Comparison of ENCODE assay signal across 19 mouse cellular contexts in the genomic region with DNA sequence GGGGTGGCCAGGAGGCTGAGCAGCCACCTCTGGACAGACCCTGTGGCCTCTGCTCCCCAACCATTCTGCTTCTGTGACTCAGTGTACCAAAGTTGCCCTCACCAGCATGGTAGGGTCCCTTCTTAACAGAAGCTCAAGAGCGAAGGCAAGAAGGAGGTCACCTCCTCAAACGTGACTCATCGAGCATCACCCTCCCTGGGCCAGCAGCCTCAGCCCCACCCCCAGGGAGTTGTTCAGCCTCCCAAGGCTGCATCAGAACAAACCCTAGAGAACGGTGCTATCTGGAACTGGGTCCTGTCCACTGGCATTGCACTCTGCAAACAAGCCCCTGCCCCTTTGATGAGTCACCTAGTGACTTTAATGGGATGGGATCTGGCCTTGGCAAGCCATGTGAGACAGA. TPM values are rescaled to one million over a fixed set of nuclear protein-coding genes. Genes with fewer than 3 reads are reported as not detected.
DNase-seq lines count a peak whose midpoint lies in the region; ATAC-seq lines count a peak whose summit lies in the region.
"Had no signal": no experiment of that assay in that cellular context is flagged by ENCODE, and none has a peak within 500 bp of the region (broad histone marks: within the 10 kb centered on the region; RNA-seq: fewer than 3 reads in every experiment).

No protein-coding gene starts in this region.

- H3K36me3 ChIP-seq in heart, embryonic 12.5 days: no peaks in the 10 kb centered on the region
- H3K36me3 ChIP-seq in kidney, embryonic 14.5 days (ENCODE audit: control insufficient read depth, insufficient read depth, low read length): no peaks in the 10 kb centered on the region
- H3K36me3 ChIP-seq: heart, embryonic 13.5 days; hindbrain, embryonic 13.5 days; lung, embryonic 15.5 days had no signal

- H3K9me3 ChIP-seq in heart, embryonic 12.5 days (replicated peaks): no peaks in the 10 kb centered on the region; the same call in 1 of the 2 replicates
- H3K9me3 ChIP-seq in kidney, embryonic 14.5 days (ENCODE audit: control insufficient read depth, low read length): no peaks in the 10 kb centered on the region
- H3K9me3 ChIP-seq: heart, embryonic 13.5 days; hindbrain, embryonic 13.5 days; lung, embryonic 15.5 days had no signal

- no peak overlapping the region for H3K4me2 ChIP-seq in heart, embryonic 12.5 days
- no peak overlapping the region for H3K4me2 ChIP-seq in kidney, embryonic 14.5 days (replicated peaks; ENCODE audit: low read depth, low read length)
- H3K4me2 ChIP-seq: hindbrain, embryonic 13.5 days; lung, embryonic 15.5 days; midbrain, embryonic 11.5 days had no signal

- H3K27ac ChIP-seq in heart, embryonic 12.5 days (ENCODE audit: poor library complexity, severe bottlenecking): no peak overlapping the region
- H3K27ac ChIP-seq in kidney, embryonic 14.5 days (ENCODE audit: low read depth, low read length): no peak overlapping the region
- H3K27ac ChIP-seq: heart, embryonic 13.5 days; hindbrain, embryonic 13.5 days; layer of hippocampus, adult 2 months; lung, embryonic 15.5 days had no signal

- no peak overlapping the region for H3K9ac ChIP-seq in heart, embryonic 12.5 days
- no peak overlapping the region for H3K9ac ChIP-seq in kidney, embryonic 14.5 days (ENCODE audit: low read depth, low read length)
- H3K9ac ChIP-seq: heart, embryonic 13.5 days; hindbrain, embryonic 13.5 days; lung, embryonic 15.5 days had no signal

- H3K4me3 ChIP-seq in heart, embryonic 12.5 days: no peak overlapping the region
- no peak overlapping the region for H3K4me3 ChIP-seq in kidney, embryonic 14.5 days (ENCODE audit: low read length)
- H3K4me3 ChIP-seq: heart, embryonic 13.5 days; hindbrain, embryonic 13.5 days; layer of hippocampus, adult 2 months; lung, embryonic 15.5 days; myocyte had no signal

- H3K27me3 ChIP-seq in heart, embryonic 12.5 days (replicated peaks): peaks cover 27% of the 10 kb centered on the region
- H3K27me3 ChIP-seq in kidney, embryonic 14.5 days (ENCODE audit: control insufficient read depth, insufficient read depth, low read length): no peaks in the 10 kb centered on the region
- H3K27me3 ChIP-seq: hindbrain, embryonic 13.5 days; lung, embryonic 15.5 days had no signal

- 0 out of 2 replicates have a peak, but pooled peaks cover 3% of the 10 kb centered on the region for H3K4me1 ChIP-seq in heart, embryonic 12.5 days (replicated peaks)
- H3K4me1 ChIP-seq in kidney, embryonic 14.5 days (ENCODE audit: control insufficient read depth, insufficient read depth, low read length): no peaks in the 10 kb centered on the region
- H3K4me1 ChIP-seq: heart, embryonic 13.5 days; lung, embryonic 15.5 days had no signal

- WGBS in heart, embryonic 12.5 days: 46% methylated on average over 4 of the region's 4 CpGs
- 73% methylated on average over 4 of the region's 4 CpGs for WGBS in kidney, embryonic 14.5 days

- no peak for ATAC-seq in heart, embryonic 12.5 days (ENCODE audit: insufficient number of reproducible peaks, low FRiP score)
- no peak for ATAC-seq in kidney, embryonic 14.5 days (ENCODE audit: low FRiP score, low TSS enrichment)
- no peak for ATAC-seq in granulocyte monocyte progenitor cell, adult 5-6 weeks (replicated peaks; ENCODE audit: poor library complexity, severe bottlenecking)

- peak; percentile 33 to 41 for DNase-seq in heart, adult 18-20 months
- DNase-seq in urinary bladder, postnatal 25 days (ENCODE audit: low spot score): peak; percentile 21
- no peak for DNase-seq in urinary bladder, adult 18-20 months (ENCODE audit: low spot score in 2 of 2)
- DNase-seq in adrenal gland, adult 8-10 months: peak; percentile 74
- no peak for DNase-seq in ovary, postnatal 14 days (ENCODE audit: low spot score)

RNA-seq across cellular contexts. Expression of a gene that starts 5.8 kb away (rescaled TPM):
- total RNA-seq in heart, adult 18-20 months (2021): not detected
- not detected in 2 replicates for polyA plus RNA-seq in heart, embryonic 12.5 days (2016; fragmentation: Nextera tagmentation; extraction: Ambion mirVana)
- not detected for total RNA-seq in adrenal gland, adult 8-10 months (2022)
- polyA plus RNA-seq in kidney, embryonic 14.5 days (2014; fragmentation: Nextera tagmentation; extraction: Ambion mirVana): not detected in 2 replicates
- total RNA-seq in granulocyte monocyte progenitor cell, adult 5-6 weeks (2014; fragmentation: Nextera tagmentation): not detected in 2 replicates
- not detected in 2 replicates for total RNA-seq in granulocyte monocyte progenitor cell, adult 5-6 weeks (2017)
- total RNA-seq: layer of hippocampus, adult 2 months; liver, adult 2 months had no signal
- polyA plus RNA-seq: brain, embryonic 14.5 days; embryonic facial prominence, embryonic 11.5 days; forebrain, embryonic 11.5 days; heart, embryonic 13.5 days; hindbrain, embryonic 13.5 days; kidney, embryonic 16.5 days; liver, adult 2 months; lung, embryonic 15.5 days; midbrain, embryonic 11.5 days; myocyte had no signal

RNA-seq across cellular contexts. Expression of a gene that starts 8.2 kb away (rescaled TPM):
- total RNA-seq in heart, adult 18-20 months (2021): 1 to 10 TPM; 2.1 to 2.4 TPM
- polyA plus RNA-seq in heart, embryonic 12.5 days (2016; fragmentation: Nextera tagmentation; extraction: Ambion mirVana): 0.13 and 0.26 TPM in 2 replicates
- total RNA-seq in adrenal gland, adult 8-10 months (2022): 1 to 10 TPM in 3 of 4 experiments, under 1 TPM in 1; 0.91 to 3.0 (median 1.2) TPM
- 1.7 and 2.2 TPM in 2 replicates for polyA plus RNA-seq in kidney, embryonic 14.5 days (2014; fragmentation: Nextera tagmentation; extraction: Ambion mirVana)
- not detected in 2 replicates for total RNA-seq in granulocyte monocyte progenitor cell, adult 5-6 weeks (2014; fragmentation: Nextera tagmentation)
- total RNA-seq in granulocyte monocyte progenitor cell, adult 5-6 weeks (2017): not detected in 2 replicates
- total RNA-seq: liver, adult 2 months had no signal

RNA-seq across cellular contexts. Expression of a gene that starts 25.1 kb away (rescaled TPM):
- total RNA-seq in heart, adult 18-20 months (2021): 1 to 10 TPM; 1.7 to 3.4 TPM
- 6.4 and 7.3 TPM in 2 replicates for polyA plus RNA-seq in heart, embryonic 12.5 days (2016; fragmentation: Nextera tagmentation; extraction: Ambion mirVana)
- 10 to 100 TPM in 3 of 4 experiments, 1 to 10 TPM in 1; 8.0 to 34.6 (median 21.0) TPM for total RNA-seq in adrenal gland, adult 8-10 months (2022)
- 4.0 and 4.4 TPM in 2 replicates for polyA plus RNA-seq in kidney, embryonic 14.5 days (2014; fragmentation: Nextera tagmentation; extraction: Ambion mirVana)
- total RNA-seq in granulocyte monocyte progenitor cell, adult 5-6 weeks (2014; fragmentation: Nextera tagmentation): 4.8 and 7.9 TPM in 2 replicates
- total RNA-seq in granulocyte monocyte progenitor cell, adult 5-6 weeks (2017): 3.4 and 3.6 TPM in 2 replicates

Comparison
In these comparisons a context has a peak if more than half of its experiments do, and no peak if none do; other contexts are left out.
1. DNase-seq: peak in heart, adult 18-20 months (2 of 2), urinary bladder, postnatal 25 days (single experiment) and adrenal gland, adult 8-10 months (single experiment); none in urinary bladder, adult 18-20 months (0 of 2) and ovary, postnatal 14 days (single experiment).